Mouse (Mus musculus): Measurements from ENCODE around the gene Fgfr2.
A peak's percentile ranks its signal among the peaks of the same experiment; 100 is the strongest.

The Fgfr2 gene

GRCm38 (mm10) chr7:130797524-130797923, 2325.6 kb downstream of the Fgfr2 start:
- no peak for DNase-seq

- no peak for DNase-seq
Observed at GRCm38 (mm10) chr7:130796786-130797185, 2326.4 kb downstream of the Fgfr2 start.

DNA sequence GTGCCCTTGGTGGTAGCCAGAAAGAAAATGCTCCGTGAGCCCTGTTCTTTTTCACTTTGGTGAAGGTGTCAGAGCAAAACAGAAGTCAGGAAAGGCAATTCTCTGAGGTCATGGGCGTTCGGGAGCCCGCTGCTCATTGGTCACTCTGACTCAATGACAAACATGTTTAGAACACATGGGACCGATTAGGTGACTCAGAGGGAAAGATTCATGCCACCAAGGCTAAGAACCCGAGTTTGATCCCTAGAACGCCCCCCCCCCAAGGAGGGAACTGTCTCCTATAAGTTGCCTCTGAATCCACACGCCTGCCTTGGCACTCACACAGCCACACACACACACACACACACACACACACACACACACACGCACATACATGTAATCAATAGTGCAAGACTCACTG, 2329.5 kb downstream of the Fgfr2 start:
- DNase-seq: no peak

GRCm38 (mm10) chr7:130789456-130789855, 2333.7 kb downstream of the Fgfr2 start:
- no peak for DNase-seq

GRCm38 (mm10) chr7:130788950-130789349, 2334.2 kb downstream of the Fgfr2 start:
- no peak for DNase-seq

DNA sequence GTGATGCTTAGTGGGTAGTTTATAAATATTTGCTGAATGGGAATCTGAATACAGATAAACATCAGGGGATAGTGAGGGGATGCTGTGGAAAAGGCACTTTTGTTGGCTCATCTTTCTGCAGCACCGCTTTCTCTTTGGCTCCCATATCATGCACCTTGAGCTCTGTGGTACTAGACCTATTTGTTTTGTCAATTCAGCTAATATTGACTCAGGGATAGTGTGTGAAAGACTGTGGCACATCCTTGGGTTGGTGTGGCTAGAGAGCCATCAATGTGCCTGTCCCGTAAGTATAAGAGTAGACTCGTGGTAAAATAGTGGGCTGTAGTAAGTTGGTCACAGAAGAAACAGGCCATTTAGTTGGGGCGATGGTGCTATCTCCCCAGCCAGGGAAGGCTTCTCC, 2335.6 kb downstream of the Fgfr2 start:
- DNase-seq: no peak

DNA sequence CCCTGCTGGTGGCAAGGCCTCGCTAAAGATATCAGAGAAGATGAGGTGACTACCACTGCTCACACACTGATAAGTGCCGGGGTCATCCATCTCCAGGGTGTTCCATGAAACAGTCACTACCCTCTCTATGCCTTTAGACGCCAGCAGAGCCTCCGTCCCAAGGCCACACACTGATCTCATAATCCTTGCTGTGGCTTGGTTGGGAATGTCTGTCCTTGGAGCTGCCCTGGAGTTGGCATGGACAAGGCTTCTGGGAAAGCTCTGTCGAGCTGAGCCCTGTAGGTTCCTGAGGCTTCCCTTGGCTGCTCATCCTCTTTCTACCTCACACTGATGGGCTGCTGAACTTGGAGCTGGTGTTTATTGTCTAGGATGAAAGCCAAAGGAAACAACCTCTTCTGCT, 2336.4 kb downstream of the Fgfr2 start:
- DNase-seq: no peak

GRCm38 (mm10) chr7:130785923-130786575, 2337.1 kb downstream of the Fgfr2 start:
- DNase-seq: peak in 1 of 2 experiments; percentile 25

GRCm38 (mm10) chr7:130782501-130783050, 2340.6 kb downstream of the Fgfr2 start:
- no peak for DNase-seq

- no peak for DNase-seq
Observed at GRCm38 (mm10) chr7:130780866-130781419, 2342.2 kb downstream of the Fgfr2 start.

- DNase-seq: no peak
Observed at GRCm38 (mm10) chr7:130773914-130774630, 2349.1 kb downstream of the Fgfr2 start, which contains the start of gene Btbd16. Gene Btbd16, plus strand, starts transcription at chr7:130774069.

GRCm38 (mm10) chr7:130773171-130773830, 2349.8 kb downstream of the Fgfr2 start:
- DNase-seq: peak; percentile 29 to 60

DNA sequence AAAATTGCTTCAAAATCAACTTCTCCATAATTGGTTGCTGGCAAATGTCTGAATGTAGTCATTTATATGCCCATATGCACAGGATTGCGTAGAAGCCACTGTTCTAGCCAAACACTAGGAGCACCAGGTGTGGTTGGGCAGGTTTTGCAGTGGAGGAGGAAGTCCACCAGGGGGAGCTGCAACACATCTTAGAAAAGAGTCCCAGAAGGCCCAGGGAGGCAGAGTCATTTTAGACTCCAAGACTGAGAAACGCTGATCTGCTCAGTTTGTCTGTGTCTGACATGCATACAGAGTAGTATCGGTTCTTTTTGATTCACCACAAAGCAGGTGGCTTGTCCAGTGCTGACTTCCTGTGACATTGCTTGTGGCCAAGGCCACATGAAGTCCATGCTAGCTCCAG, 2352.4 kb downstream of the Fgfr2 start:
- DNase-seq: peak; percentile 89 to 93

- DNase-seq: no peak
Observed at GRCm38 (mm10) chr7:130768151-130768550, 2355.0 kb downstream of the Fgfr2 start.

GRCm38 (mm10) chr7:130766411-130767170, 2356.6 kb downstream of the Fgfr2 start:
- peak; percentile 49 to 57 for DNase-seq

GRCm38 (mm10) chr7:130764160-130764559, 2359.0 kb downstream of the Fgfr2 start:
- no peak for DNase-seq

DNA sequence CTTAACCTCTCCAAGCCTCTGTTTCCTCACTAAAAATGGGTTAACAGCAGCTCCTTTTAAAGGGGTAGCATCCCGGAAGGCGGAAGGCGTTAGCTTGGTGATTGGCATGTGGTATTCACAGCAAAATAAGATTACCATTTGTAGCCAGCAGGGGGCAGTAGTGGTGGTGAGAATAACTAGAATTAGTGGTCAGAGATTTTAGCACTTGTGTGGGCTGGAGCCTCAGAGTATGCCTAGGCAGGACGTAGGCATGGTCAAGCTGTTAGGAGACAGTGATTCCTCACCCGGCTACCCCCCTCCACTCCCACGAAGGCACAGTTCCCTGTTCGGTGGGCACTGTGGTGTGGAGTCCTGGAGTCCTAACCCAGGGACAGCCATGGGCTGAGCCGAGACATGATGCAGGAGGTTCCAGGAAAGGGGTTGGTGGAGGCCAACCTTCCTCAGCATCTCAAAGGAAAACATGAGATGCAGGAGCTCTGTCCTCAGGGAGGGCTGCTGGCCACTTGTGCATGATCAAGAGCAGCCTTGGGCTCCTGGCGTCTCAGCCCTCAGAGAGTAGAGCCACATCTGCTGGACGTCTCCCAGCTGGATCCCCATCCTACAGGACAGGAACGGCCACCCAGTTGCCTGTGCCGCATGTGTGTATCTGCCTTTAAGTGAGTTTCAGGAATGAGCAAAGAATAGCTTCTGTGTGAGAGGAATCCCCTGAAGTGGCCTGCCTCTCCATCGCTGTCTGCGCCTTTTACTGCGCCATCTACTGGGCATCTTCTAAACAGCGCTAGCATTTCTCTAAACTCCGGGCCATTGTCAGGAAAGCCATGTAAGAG, 2360.9 kb downstream of the Fgfr2 start:
- peak; percentile 76 to 84 for DNase-seq

DNA sequence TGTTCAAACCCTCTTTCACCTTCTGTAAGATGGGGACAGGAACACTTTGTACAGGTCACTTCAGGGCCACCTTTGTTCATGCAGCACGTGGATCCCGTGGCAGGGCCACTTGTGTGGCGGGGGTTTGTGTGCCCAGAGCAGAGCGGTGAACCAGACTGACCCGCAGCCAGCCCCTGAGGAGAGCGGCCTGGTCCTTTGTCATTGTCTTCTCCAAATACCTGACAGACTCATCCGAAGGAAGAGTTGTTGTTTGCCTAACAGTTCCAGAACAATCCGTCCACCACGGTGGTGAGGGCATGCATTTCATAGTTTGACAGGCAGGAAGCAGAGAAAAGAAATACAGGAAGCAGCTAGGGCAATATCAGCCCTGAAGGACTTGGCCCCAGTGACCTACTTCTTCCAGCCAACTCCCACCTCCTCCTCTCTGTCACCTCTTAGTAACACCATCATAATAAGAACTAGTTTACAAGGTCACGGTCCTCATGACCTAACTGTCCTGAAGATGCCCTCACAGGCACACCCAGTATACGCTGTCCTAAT, 2365.8 kb downstream of the Fgfr2 start:
- DNase-seq: no peak

DNA sequence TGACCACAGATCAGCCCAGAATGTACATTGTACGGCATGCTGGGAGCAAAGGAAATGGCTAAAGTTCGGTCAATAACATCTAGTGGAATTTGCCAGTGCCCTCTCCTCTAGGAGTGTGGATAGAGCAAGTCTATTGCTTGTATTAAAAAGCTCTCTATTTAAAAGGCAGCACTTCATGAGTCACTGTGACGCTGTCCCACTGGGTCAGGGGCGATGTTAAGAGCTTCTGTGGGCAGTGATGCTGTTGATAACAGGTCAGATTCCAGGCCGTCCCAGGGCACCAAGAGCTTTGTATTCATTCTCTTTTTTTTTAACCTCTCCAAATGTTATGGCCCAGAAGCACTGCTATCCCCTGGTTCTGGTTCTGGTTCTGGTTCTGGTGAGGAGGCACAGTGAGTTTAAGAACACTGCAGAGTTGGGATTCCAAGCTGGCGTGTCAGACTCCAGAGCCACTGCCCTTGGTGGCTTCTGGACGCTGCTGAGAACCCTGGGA, 2366.8 kb downstream of the Fgfr2 start:
- DNase-seq: no peak

DNA sequence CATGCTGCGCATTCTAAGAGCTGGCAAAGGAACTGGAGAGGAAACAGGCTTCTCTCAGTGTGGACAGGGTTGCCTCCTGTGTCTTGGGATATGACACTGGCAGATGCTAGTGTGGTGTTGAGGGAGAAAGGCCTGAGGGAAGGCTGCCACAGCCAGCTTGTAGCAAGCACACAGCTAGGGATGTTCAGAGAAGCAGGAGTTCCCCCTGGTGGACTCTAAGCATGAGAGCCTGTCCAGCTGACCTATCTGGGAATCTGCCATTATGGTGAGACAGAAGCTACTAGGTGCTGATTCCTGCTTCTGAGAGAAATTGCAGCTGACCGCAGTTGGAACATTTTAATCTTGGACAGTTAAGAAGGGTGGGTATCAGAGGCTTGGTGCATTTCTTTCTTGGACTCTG, 2368.4 kb downstream of the Fgfr2 start:
- DNase-seq: peak; percentile 42 to 57

DNA sequence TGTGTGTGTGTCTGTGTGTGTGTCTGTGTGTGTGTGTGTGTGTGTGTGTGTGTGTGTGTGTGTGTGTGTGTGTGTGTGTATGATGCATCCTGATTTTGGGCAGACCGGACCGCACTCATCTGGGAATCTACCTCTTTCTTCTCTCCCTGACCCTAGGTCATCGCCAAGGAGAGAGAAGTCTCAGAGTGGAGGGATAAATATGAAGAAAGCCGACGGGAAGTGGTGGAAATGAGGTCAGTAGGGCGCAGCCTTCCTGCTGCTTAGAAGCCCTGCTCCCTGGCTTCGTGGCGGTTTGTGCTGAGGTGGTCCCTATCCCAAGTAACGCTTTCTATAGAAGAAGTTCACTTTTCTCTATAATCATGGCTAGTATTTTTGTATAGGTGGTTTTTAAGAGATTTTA, 2371.5 kb downstream of the Fgfr2 start:
- no peak for DNase-seq
